Mouse (Mus musculus): Measurements from ENCODE around the gene Mylk.

DNA sequence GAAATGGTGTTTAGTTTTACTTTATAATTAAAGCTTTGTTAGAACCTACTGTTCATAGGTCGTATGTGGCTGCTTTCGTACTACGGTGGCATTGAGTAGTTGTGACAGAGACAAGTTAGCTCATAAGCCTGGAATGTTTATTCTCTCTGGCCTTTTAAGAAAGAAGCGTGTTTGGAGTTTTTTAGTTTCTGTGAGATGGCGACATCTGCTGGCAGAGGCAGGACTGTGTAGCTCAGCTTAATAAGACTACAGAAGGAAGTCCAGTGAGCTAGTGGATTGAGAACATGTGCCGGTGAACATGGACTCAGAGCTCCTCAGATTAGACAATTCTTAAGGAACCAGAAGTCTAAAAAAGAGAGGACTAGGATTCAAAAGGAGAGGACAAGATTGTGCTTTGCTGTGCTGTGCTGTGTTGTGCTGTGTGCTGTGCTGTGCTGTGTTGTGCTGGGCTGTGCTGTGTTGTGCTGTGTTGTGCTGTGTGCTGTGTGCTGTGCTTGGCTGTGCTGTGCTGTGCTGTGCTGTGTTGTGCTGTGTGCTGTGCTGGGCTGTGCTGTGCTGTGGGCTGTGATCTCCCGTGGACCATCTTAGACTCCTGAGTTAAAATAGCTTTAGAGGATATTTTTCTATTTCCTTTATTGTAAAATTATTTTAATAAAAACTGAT is 44.7 kb upstream of the Mylk start:
- TF ChIP-seq GATA1 (IDR thresholded peaks at IDR 0.05; ENCODE audit: borderline replicate concordance, low read length), result no peak
- no peak for TF ChIP-seq FLI1 (IDR thresholded peaks at IDR 0.05; ENCODE audit: low read length)

Measured in megakaryocyte, embryonic 14.5 days (primary cell).